Mouse (Mus musculus): ENCODE results near the gene Rcsd1.

Rcsd1 gene

DNA sequence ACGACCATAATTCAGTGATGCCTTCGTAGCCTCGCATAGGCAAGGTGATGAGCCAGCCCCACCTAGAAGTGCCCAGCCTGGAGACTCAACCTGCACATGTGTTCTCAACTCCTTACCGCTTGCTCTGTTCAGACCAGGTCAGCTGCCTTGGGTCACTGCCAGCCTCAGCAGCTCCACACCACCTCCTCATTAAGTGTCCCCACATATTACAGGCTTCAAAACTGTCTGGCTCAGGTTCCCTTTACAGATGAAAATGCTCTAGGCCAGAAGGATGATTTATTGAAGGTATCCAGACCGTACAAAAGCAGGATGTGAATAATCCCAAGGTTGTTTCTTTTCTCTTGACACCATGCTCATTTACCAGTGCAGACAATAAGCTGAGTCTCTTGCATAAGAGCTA is 83.7 kb downstream of the Rcsd1 start:
- no peak for DNase-seq (ENCODE audit: low spot score)

DNA sequence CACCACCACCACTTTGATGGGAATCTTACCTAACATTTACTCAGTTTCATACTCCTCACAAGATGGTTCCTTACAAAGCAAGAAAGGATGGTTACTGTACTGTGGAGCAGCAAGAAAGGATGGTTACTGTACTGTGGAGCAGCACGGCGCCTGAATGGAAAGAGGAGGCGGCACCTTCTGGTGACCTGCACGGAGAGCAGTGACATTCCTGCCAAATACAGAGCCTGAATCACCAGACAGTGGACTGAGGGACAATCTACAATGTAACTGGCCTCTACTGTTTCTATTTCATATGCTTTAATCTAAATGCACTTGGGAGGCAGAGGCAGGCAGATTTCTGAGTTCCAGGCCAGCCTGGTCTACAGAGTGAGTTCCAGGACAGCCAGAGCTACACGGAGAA is 84.5 kb downstream of the Rcsd1 start:
- no peak for DNase-seq (ENCODE audit: low spot score)

DNA sequence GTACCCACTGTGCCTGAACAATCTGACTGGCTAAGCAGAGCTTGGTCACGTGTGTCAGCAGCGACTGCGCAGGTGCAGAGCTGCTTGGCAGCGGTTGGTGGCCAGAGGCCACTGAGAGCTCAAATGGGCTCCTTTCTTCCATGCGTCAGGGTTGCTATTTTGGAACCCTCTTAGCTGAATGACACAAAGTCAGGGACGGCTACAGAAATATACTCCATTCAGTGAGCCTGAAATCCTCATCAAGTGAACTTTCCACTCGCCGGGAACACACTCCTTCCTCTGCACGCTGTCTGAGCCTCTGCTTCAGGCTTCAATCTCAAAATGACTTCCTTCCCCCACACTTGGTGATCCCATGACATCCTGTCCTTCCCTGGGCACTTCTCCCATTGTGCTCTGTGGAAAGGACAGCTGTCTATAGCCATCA is 91.3 kb downstream of the Rcsd1 start:
- no peak for DNase-seq (ENCODE audit: low spot score)

DNA sequence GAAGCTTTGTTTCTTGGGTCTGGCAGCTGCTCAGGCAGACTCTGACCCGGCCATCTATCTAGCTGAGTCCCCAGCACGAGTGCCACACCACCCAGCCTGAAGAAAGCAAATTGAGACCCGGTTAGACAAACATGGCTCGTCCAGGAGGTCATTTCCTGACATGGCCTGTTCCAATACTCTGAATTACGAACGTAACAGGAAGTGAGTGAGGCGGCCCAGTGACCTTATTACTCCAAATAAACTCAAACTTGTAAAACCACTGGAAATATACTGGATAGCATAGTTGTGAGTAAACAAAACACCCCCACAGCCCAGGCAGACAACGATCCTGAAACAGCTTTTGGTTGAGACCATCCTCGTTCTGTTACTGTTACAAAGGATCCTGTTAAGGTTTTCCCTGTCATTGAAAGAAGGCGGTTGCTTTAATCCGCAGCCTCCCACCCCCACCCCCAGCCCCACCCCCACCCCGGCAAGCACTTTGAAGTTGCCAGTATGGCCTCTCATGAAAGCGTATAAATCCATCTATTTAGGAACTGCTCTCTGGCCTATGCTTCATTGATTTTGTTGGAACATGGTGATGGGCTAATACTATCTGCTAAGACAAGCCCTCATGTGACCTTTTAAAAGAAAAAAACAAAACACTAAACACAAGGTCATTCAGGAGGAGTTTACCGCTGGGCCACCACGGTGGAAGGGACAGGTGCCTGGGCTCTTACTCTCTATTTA is 92.2 kb downstream of the Rcsd1 start:
- peak; percentile 59 for DNase-seq (ENCODE audit: low spot score)

DNA sequence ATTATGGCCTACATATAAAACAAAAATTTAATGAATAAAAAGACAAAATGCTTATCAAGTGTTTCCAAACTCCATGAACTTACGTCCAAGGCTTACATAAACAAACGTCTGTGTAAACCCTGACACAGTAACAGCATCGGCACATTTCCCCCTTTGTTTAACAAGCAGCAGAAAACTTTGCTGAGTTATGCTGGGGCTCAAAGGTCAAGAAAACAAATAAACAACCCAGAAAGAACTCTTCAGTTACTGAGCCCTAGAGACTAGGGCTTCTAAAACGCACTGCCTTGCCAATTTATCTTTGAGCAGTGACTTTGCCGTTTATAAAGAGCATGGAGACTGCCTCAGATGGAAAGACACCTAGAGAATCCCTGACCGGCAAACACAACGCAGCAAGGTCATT is 92.9 kb downstream of the Rcsd1 start:
- no peak for DNase-seq (ENCODE audit: low spot score)

DNA sequence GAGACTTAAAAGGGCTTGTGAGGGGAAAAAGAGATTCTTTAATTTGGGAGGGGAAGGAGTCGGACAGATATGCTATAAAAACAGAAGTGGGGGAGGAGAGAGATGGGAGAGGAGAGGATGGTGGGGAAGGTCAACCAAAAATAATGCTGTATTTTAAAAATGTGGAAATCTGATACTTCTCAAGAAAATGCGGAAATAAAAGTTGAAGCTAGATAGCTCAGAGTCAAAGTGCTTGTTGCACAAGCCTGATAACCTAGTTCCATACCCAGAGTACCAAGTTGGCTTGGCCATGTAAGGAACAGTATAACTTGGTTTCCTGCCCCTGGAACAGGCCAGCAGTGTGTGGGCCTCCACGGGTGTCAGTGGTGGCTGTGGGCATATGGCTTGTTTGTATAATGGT is 94.8 kb downstream of the Rcsd1 start:
- DNase-seq (ENCODE audit: low spot score) = no peak

DNA sequence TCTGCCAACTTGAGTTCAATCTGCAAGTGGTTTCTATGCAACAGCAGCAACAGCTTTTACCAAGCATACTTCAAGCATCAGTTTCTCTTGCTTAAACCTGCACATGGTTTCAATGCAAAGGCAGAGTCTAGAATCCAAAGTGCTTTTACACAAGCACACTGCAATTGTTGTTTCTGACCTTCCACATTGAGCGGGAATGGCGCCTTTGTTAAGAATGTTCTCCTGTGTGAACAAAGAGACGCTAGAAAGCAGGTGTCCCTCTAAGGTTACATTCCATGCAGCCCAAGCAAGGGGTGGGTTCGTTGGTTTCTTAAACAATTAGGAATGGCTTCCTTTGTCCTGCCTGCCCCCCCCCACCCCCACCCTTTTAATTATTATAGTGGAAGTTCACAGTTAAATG is 95.6 kb downstream of the Rcsd1 start:
- DNase-seq (ENCODE audit: low spot score) = no peak

DNA sequence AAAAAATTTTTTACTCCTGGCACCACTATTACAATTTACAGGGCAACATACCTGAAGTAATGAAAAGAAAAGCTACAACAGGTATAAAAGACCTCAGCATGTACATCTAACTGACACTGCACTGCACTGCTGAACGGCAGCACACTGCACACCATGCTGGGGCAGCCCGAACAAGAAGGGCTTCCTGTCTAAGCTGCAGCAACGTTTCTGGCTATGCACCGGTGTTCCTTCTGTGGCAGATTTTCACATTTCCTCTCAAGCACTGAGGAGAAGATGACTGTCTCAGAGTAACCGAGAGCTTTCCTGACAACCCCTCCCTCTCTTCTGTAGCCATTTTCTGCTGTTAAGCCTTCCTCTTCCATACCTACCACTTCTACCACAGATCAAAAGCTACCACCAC is 96.8 kb downstream of the Rcsd1 start:
- DNase-seq (ENCODE audit: low spot score) = no peak

DNA sequence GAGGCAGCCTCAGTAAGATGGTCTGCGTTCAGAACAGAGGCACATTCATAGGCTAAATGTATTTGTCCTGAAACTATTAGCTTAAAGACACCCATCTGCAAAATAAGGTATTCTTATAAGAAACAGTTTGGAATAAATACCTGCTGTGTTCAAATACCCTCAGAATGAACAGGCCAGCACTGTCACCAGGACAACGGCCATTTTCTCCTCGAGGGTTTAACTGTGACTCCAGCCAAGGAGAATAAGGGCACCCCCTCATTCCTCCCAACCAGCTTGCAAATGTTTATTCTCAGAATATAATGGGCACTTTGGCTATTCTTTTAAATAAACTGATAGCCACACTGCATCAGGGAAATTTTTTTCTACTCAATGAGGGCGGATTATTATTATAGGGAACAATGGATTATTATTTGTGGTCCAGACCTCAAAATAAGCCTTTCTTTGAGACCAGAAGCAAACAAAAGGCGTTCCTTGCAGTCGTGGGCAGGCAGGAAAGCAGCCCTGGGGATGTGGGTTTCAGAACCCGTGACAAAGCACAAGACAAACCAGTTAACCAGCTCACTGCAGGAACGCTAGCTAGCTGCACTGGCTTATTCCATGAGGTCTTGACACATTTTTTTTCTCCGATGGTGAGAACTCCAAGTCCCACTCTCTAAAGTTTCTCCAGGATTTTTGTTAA is 99.1 kb downstream of the Rcsd1 start:
- DNase-seq (ENCODE audit: low spot score) = no peak

DNA sequence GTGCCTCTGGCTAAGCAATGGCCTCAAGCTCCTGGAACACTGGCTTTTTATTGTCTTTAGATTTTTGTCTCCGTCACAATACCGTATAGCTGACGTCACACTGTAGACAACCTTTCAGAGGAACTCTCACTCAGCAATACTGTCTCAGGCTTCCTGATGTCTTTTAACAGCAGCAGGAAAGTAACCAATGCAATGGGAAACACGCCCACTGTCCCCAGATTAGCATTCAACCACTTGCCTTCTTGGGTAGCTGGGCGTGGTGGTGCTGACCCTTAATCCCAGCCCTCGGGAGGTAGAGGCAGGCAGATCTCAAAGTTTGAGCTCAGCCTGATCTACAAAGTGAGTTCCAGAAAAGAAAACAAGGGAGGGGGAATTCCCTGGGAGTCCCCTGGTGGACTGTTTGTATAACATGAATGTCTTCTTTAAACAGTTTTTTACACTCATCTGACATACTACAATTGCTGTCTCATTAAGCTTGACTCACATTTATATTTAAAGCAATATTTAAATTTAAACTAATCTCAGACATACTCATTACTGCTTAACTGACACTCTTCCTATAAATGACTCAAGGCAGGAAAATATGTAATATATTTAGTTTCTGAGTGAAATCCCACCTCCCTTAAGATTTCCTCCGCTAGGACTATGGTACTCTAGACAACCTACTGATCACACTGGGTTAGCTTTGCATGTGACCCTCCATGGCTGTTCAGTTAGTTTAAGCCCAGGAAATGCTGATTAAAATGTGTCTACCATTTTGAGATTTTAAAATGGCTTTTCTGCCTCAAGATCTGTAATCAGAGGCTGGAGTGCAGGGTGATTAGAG is 99.8 kb downstream of the Rcsd1 start:
- DNase-seq (ENCODE audit: low spot score) = no peak

DNA sequence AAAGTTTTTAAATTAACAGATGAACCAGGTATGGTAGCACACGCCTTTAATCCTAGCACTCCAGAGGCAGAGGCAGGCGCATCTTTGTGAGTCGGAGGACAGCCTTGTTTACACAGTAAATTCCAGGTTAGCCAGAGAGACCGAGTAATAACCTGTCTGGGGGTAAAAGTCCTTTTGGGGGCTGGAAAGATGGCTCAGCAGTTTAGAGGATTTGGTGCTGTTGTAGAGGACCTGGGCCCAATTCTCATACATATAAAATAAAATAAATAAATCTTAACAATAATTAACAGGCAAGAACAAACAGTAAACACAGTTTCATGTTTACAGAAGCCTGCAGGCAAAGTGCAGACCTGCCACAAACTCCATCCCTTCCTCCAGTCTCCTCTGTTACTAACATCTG is 100.7 kb downstream of the Rcsd1 start:
- no peak for DNase-seq (ENCODE audit: low spot score)

DNA sequence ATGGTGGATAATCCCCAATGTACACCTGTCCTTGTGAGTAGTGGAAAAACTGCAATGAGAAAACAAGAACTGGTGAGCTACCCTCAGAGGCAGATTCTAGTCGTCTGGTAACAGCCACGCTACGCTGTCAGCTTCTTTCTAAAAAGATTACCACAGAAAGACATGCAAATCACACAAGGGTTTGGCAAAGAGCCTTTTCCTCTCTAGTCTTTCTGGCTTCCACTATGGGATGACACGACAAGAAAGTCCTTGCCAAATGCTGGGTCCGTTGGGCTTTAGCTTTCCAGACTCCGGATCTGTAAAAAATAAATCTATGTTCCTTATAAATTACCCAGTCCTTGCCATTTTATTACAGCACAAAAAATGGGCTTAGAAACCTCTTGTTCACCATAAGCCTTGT is 103.8 kb downstream of the Rcsd1 start:
- no peak for DNase-seq (ENCODE audit: low spot score)

DNA sequence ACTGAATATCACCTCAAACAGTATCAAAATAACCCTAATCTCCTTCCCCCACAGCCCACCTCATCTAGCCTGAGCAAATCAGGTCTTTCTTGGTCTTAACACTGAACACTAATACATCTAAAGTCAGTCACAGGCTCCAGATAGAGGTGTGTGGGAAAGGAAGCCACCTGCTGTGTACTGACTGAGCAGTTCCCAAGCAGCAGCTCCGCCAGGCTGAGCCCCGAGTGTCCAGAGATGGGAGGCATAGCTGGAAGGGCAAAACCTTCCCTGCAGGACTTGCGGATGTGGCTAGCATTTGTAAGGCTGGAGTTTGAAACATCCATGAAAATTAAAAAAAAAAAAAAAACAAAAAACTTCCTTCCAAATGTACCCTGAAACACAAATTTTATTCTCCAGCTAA is 104.4 kb downstream of the Rcsd1 start:
- no peak for DNase-seq (ENCODE audit: low spot score)

DNA sequence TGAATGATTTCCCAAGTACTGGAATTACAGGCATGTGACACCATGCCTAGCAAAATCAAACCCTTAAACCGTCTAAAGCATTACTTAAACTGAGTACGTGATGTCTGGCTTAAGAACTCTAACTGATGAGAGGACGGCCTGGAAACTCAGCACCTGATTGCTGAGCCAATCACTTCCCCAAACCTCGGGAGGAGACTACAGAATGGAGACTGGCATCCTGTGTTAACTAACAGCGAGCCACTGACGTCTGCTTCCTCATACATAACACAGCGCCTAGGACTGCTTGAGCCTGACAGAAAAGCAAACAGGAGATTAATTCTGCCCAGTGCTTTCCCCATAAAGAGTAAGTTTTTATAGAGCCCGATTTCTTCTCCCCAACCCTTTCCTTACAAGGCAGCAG is 105.4 kb downstream of the Rcsd1 start:
- no peak for DNase-seq (ENCODE audit: low spot score)

DNA sequence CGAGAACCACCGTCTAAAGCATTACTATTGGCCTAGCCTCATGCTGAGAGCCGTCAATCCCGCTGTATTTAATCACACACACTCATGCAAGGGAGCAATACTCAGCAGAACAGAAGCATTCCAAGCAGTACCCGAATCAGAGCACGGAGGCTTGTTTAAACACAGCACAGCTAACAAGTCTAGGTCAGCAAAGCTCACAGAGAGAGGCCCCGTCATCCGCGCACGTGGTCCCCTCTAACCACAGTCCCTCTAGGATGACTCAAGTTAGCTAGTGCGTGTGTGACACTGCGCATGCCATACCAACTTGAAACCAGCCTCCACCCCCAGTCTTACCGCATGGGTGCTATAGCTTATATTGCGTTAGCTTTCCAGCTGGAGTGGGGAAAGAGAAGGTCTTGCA is 106.3 kb downstream of the Rcsd1 start:
- DNase-seq (ENCODE audit: low spot score) = no peak

DNA sequence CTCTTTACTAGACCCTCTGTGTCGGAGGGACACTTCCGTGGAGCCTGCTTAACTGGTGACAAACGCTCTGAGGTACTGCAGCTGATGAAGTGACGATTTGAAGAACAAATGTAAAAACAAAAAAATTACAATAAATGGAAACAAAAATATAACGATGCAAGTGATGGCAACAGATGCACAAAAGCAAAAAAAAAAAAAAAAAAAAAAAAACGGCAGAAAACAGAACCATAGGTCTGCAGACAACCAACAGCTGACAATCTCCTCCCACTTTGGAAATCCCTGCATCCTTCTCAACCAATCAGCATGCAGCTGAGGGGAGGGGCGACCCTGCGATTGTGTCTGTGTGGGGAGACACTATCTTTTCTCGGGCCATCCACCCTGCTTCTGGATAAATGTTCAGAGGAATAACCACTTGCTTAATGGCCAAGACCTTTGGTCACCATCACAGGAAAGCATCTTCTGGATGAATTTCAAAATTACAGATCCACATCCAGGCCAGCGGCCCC is 107.7 kb downstream of the Rcsd1 start:
- DNase-seq (ENCODE audit: low spot score) = no peak

Data from lung, postnatal 25 days (tissue).